Mouse (Mus musculus): Measurements from ENCODE around the gene Aloxe3.
"Not testable (repeated sequence)": the region's sequence is repeated elsewhere in the genome, so short reads cannot be mapped to it uniquely, and the experiment has no call there.

Aloxe3 gene

DNA sequence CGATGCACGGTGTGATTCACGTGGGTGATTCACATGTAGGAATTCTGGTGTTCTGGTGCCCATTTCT is at the start of gene Aloxe3:
Aloxe3 (plus strand) TSS at position 45 of the 67 bp plus-strand sequence.
- DNase-seq: no peak

DNA sequence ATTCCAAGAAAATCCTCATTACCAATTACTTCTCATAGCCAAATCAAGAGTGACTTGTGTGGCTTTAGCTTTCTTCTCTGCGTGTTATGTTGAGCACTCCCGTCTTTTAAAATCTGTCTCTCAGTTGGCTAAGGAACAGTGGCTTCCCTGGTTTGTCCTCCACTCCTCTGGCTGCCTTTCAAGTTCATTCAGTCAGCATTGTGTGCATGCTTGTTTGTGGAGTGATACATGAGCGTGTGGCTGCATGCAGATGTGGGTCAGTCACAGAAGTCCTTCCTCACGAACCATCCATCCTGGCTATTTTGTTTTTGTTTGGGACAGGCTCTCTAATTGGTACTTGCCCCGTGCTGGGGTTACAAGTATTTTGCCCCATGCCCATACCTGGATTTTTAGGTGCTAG is 49.1 kb upstream of the Aloxe3 start:
- no peak for DNase-seq

DNA sequence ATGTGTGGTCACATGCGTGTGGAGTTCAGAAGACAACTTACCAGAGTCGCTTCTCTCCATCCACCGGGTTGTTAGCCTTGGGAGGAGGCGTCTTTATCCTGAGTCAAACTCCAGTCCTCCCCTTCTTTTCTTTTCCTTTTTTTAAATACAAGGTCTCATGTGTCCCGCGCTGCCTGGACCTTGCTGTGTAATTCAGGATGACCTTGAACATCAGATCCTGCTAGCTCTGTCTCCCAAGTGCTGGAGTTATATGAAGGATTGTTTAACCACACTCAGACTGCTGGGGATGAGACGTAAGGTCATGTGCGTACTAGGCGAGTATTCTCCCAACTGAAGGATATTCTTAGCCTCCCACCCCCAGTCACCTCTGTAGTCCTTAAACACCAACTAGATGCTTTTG is 48.4 kb upstream of the Aloxe3 start:
- DNase-seq: no peak

DNA sequence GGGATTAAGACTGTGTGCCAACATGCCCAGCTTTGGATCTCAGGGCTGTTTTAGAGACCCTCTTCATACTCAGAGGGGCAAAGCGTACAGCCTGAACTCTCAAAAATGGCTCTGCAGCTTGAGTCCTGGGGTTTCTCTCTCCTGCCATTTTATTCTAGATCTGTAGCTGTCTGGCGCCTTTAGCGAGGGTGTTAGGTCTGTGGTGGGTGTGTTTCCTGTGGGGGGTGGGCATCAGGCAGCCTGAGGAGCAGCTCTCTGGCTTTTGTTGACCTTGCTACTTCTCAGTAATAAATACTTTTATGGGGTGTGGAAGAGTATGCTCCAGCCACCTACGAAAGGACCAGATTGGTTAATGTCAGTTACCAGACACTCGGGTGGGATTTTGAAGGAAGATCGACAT is 47.7 kb upstream of the Aloxe3 start:
- no peak for DNase-seq

DNA sequence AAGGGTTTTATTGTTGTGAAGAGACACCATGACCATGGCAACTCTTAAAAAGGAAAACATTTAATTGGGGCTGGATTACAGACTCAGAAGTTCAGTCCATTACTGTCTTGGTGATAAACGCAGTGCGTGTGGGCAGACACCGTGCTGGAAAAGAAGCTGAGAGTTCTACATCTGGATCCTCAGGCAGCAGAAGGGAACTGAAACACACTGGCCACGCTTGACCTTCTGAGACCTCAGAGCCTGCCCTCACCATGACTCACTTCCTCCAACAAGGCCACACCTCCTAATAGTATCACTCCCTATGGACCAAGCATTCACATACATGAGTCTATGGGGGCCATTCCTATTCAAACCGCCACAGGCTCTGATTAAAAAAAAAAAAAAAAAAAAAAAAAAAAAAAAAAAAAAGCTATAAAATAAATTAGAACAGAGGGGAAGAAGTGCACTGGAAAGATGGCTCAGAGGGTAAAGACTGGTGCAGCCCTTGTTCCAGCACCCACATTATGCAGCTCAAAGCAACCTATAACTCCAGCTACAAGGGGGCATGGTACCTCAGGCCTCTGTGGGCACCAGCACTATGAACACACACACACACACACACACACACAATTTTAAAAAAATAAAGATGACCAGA is 46.8 kb upstream of the Aloxe3 start:
- no peak for DNase-seq

DNA sequence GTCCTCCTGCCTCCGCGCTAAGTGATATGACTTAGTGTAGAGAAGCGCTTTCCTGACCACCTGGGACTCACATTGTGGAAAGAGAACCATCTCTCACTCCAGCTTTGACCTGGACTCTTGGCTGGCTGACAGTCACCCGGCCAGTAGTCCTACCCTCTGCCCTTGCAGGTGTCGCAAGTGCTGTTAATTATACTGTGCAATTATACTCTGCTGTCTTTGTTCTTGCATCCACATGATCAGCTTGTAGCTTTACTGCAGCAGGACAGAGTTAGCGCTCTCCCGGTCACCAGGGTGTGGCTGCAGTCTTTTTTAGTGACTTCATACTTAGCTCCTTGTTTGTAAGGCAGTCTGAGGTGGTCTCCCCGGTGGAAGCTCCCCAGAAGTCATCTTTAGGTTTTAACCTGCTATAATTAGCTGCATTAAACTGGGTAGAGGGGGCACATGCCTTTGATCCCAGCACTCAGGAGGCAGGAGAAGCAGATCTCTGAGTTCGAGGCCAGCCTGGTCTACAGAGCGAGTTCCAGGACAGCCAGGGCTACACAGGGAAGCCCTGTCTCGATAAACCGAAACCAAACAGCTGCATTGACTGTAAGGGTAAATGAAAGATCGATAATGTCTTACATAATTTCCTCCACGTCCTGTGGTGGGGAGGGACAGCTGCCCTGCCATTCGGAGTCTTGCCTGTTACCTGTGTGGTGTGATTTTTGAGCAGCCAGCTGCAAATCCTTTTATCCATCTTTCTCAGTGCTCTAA is 45.4 kb upstream of the Aloxe3 start:
- DNase-seq: no peak

DNA sequence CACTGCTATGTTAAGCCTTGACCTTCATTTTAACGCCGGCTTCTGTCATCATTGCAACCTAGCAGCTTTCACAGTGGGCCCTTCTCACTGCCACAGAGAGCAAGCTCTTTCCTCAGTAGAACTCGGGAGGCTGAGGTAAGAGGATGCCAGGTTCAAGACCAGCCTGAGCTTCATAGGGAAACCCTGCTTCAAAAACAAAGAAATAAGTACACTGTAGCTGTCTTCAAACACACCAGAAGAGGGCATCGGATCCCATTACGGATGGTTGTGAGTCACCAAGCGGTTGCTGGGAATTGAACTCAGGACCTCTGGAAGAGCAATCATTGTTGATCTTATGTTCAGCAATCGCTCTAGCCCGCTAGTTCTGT is 44.9 kb upstream of the Aloxe3 start:
- DNase-seq: no peak

DNA sequence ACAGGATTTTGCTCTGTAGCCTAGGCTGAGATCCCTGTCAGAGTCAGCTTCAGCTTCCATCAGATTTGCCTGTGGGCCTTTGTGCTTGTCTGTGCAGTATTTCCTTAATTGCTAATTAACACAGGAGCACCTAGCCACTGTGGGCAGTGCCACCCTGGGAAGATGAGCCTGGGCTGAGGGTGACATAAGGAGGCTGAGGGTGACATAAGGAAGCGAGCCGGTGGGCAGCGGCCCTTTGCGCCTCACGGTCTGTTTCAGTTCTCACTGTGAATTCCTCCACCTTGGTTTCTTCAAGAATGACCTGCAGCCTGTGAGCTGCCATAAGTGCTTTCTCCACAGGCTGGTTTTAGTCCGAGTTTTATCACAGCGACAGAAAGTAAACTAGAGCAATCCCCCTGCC is 44.1 kb upstream of the Aloxe3 start:
- DNase-seq: no peak

DNA sequence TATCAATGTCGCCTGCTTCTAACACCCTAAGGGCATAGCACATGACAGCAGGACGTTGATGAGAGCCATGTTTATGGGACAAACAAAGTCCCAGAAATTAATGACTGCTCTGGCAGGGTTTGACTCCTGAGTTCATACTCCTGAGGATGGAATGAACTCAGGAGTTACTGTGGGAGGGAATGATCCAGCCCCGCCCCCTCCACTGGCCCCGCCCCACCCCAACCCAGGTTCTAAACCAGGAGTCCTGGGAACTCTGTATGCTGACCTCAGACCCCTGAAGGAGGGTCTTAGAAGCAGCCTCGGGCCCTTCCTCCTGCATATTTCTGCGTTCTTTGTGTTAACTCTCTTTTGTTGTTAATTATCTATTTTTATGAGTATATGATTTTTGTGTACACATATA is 40.1 kb upstream of the Aloxe3 start:
- no peak for DNase-seq

DNA sequence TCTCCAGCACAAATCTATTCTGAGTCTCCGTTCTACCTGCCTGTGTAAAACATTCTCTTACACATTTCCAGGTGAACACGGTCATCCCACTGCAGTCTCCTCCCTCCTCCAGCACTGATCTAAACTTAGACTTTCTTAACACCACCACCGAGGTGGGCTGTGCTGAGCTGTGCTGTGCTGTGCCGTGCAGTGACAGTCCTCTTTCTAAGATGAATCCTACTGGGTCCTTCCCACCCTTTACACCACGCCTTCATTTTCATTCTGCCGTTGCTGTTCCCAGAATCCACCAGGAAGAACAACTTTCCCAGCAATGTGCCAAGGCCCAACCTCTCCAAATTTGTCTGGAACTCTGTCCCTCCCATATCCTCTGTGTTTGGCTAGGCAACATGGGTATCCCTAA is 39.3 kb upstream of the Aloxe3 start:
- no peak for DNase-seq

DNA sequence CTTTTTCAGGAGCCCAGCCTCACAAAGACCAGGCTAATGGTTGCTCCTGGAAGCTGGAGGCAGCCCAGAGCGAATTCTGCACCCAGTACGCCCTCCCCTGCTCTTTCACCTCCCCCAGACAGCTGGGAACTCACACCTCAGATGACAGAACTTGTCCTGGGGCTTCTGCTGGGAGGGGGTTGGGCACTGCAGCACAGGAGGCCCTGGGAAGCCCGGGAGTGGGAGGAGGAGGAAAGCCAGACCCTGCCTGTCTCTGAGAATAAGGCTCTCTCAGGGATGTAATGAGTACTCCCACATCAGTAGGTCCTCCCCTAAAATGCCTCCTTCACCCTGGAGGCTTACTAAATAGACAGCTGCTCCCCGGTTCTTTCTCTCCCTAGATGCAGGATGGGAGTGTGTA is 38.6 kb upstream of the Aloxe3 start:
- no peak for DNase-seq

DNA sequence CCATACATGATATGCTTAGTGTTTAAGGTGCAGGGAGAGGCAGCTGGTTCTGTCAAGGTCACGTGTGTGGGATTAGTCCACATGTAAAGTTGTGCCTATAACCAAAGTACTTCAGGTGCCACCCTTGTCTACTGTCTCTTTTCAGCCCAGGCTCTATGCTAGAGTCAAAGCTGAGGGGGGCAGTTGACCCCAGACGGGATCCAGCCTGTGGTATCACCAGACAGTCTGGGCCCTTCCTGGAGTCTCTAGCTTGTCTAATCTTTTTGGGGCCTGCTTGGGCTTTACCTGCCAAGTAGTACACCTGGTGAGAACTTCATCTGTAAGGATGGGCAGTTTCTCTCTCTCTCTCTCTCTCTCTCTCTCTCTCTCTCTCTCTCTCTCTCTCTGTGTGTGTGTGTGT is 38.1 kb upstream of the Aloxe3 start:
- no peak for DNase-seq

DNA sequence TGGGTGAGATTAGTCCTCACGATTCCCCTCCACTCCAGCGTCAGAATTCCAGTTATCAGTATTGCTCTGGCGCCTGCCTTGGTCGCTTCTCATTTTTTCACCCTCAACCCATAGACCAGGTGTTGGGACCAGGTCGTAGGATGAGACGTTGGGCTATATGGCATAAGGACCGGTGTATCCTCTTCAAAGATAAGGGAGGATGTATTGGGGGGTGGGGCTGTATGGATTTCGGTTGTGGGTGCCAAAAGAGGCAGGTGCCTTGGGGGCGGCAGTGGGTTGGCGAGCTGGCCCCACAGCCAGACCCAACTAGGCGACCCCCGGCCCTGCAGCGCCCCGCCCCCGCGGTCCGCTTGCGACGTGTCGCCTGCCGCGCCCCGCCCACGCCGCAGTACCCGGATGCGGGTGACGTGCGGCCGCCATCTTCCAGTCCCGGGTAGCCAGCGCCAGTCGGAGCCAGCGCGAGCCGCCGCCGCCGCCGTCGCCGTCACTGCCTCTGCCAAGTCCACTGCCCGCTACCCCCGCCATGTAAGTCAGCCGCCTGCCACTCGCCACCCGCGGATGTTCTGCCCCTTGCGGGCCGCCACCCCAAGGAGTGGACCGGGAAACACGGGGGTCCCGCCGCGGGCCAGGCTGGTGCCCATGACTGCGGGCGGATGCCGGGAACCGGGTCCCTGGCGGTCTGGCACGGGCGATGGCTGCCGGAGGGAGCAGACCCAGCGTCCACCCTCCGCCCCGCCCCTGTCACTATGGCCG is 37.4 kb upstream of the Aloxe3 start, which contains the start of gene Vamp2:
Vamp2 (plus strand) TSS at position 388 of the 753 bp plus-strand sequence.
- peak; percentile 78 to 79 for DNase-seq

DNA sequence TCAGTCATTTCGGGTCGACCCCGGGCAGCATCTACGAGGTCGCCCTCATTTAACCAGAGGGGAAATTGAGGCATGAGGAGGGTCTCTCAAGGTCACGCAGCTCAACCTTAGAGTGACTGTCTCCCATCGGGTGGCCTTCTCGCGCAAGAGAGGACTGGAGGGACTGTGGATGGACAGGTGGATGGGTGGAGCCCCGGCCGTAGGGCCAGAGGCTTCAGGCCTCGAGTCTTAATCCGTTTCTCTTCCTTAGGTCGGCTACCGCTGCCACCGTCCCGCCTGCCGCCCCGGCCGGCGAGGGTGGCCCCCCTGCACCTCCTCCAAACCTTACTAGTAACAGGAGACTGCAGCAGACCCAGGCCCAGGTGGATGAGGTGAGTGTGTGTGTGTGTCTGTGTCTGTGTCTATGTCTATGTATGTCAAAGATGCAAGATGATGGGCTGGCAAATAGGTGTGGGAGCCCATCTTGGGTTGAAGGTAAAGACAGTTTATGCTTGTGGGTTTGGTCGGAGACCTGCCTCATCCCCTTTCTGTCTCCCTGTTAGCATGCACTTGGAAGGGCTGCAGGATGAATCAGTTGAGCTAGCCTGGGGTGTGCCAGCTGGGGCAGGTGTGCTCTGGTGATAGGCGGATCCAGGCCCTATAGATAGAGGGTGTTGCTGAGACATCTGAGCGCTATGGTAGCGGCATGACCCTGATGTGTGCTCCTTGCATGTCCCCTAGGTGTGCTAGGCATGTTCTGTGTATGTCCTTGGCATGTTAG is 36.7 kb upstream of the Aloxe3 start:
- DNase-seq: no peak

DNA sequence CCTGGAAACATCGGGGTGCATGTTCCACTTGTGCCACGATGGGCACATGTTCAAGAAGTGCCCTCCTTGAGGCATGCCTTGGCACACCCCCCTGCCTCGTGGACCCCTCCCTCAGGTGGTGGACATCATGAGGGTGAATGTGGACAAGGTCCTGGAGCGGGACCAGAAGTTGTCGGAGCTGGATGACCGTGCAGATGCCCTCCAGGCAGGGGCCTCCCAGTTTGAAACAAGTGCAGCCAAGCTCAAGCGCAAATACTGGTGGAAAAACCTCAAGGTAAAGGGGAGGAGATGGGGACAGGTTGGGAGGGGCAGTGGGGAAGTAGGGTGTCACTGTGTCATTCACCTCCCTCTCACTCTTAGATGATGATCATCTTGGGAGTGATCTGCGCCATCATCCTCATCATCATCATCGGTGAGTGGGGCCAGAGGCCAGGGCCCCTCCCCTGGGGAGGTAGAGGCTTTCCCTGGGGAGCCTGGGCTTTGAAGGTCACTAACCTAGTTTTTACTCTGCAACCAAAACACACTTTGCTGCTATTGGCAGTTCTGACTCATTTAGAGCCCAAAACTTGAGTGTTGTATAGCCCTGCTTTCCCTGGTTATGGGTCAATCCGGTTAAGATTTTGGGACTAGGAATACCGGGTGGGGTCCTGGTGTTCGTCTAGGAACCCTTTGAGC is 35.9 kb upstream of the Aloxe3 start:
- no peak for DNase-seq

DNA sequence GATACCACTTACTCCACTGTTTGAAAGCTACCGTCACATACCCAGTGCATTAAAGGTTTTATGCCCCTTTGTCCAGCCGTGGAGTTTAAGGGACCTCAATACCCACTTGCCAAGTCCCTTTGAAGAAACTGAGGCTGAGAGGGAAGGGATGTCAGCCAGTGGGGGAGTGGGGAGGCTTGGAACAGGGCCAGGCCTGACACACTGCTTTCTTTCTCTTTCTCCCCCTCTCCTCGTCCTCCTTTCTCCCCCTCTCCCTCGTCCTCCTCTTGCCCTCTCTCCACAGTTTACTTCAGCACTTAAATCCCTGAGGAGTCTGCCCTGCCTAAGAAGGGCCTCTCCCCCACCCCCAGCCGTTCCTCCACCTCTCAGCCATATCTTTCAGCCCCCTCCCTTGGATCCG is 35.3 kb upstream of the Aloxe3 start:
- DNase-seq: no peak

DNA sequence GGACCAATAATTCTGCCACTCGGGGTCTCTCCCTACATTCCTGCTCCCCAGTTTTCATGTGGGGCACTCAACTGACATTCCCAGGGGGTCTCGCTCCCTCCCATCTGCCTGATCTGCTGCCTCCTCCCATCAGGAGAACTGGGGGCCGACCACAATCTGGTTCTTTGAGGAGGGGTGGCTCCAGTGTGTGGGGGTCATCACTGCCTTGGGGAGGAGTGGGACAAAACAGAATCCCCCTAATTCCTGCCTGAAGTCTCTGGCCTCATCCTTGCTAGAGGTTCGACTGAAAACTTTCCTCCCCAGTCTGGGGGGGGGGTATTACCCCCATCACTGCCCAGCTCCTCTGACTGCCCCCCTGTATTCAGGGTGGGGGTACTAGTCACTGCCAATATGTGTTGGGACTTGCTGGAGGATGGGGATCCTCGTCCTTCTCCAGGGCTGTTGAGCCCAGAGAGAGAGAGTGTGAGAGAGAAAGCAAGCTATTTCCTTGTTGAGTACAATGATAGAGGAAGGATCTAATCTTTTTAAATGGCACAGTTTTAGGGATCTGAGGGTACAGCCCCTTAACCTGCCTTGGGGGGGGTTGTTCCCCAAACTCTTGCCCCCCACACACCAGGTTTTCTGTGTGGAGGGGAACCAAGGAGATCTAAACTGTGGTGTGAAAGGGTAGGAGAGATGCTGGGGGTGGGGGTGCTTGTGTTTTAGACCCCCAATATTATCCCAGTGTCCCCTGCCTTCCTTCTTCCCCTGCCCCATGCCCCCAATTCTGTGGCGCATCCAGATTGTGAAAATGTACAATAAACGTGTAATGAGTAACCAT is 33.9 kb upstream of the Aloxe3 start:
- DNase-seq: no peak

DNA sequence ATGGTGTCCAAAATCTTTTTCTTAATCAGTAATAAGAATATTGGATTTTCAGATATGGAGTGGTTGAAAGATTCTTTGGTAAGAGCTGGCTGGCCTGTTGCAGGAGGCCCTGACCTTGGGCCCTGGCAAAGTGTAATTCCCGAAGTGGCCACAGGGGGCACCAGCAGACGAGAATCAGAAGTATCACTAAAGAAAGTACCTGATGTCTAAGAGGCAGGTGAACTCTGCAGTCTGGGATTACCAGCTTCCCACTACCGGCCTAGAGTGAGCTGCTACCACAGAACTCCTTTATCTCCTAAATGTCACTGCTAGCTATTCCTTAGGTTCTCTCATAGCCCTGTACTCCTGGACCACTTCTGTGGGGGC is 33.3 kb upstream of the Aloxe3 start:
- peak; percentile 63 to 75 for DNase-seq

DNA sequence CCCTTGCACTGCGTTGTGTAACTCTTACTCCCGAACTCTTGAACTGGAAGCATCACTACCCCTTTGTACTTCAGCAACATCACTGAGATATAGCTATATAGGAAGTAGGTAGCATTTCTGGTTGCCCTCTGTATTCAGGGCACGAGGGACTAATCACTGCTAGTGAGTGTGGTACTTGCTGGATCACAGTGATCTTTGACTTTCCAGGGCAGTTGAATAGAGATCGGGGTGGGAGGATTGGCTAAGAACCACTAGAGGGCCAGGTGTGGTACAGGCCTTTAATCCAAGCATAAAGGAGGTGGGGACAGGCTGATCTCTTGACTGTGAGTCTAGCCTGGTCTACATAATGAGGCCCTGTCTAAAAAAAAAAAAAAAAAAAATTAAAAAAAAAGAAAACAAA is 32.8 kb upstream of the Aloxe3 start:
- no peak for DNase-seq

DNA sequence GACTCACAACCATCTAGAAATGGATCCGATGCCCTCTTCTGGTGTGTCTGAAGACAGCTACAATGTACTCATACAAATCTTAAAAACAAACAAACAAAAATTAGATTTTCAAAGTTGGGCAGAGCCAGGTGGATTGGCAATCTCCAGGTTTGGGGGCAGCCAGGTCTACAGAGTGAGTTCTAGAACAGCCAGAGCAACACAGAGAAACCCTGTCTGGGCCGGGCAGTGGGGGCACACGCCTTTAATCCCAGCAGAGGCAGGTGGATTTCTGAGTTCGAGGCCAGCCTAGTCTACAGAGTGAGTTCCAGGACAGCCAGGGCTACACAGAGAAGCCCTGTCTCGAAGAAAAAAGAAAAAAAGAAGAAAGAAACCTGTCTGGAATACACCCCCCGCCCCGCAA is 31.8 kb upstream of the Aloxe3 start:
- not testable (repeated sequence) for DNase-seq

DNA sequence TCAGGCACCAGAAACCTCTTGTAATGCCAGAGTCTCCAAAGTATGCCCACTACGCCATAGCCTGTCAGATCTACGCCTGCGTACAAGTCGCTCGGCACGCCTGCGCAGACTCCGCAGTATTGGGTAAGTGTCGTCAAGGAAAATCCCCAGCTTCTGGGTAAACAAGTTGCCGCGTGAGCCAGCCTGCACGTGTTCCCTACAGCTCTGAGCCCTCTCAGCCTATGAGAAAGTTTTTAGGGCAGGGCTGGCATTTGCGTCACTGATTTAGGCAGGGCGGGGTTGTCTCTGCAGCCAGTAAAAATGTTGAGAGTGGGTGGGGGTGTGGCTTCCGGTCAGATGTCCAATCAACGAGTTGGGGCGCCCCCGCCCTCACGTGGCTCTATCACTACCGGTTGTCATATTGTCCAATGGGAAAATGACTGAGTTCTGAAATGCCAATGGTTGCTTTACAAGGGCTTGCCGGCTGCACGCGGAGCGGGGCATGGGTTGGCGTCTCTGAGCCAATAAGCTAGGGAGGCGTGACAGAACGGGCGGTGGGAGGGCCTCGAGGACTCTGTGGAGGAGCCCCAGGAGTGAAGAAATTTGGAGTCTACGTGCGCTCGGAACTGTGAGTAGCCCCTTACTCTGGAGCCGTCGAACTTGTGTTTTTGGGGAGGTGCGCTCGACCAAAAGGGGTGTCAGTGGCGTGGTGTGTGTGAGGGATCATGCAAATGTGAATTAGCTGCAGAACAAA is 30.8 kb upstream of the Aloxe3 start, which contains the start of gene Per1:
Per1 (plus strand) TSS at position 521 of the 733 bp plus-strand sequence.
- DNase-seq: peak; percentile 99 to 100
